Mouse (Mus musculus) cerebellum, adult 9-11 months (tissue): ENCODE results near the gene Ncbp3.
A peak's percentile ranks its signal among the peaks of the same experiment; 100 is the strongest.

Source experiments
- DNase-seq: peaks from one replicate; pipeline ENCODE4 v3.0.0; 2022

Gene Ncbp3

DNA sequence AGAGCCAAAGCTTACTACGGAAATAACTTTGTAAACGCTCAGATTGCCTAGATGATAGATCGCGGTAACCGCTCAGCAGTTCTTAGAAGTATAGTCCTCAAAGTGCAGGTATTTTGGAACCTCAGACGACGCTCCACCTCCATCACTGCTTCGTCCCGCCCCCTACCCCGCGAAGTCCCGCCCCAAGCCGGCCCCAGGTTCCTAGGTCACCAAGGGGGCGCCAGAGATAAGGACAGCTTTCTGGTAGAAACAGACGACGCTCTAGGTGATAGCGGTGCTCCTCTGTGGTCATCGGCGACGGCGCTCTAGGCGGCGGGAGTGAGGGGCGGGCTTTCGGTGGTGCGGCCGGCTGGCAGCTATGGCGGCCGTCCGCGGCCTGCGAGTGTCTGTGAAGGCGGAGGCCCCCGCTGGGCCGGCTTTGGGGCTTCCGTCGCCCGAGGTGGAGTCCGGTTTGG is at the start of gene Ncbp3:
Gene Ncbp3, plus strand, starts transcription at position 242 of the 455 bp plus-strand sequence.
- peak; percentile 95 for DNase-seq

DNA sequence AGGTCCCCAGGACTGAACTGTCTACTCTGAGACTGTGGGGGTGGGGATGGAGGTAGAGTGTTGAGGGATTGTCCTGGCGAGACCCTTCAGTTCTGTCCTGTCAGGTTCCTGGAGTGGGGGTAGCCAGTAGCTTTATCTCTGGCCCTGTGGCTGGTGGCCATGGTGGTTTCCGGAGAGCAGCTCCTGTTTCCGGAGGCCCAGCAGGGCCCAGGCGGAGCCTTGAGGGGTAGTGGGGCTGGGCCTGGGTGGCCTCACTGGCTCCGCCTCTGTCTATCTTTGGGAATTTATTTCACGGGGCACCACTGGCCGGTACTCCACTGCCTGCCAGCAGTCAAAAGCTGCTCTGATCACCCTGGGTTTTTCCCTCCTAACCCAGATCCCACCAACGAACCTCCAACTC is 48.8 kb upstream of the Ncbp3 start, which contains the start of gene P2rx1:
Gene P2rx1, plus strand, starts transcription at position 333 of the 400 bp plus-strand sequence.
- DNase-seq: no peak

DNA sequence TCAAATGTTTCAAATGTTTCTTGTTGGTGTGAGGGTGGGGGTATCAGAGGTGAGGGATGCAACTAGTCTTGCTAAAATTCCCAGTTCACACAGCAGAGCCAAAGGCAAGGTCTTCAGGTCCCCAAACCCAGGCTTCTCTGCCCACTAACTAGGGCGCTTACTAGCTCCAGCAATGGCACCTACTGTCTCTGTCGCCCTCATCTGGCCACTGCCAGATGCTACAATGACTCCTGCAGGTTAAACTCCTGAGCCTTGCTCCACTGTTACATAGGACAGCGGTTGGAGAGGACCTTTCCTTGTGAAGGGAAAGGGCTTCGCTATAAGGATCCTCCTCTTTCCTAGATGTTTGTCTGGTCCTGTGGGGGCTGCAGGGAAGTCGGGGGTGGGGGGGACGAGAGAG is 46.6 kb upstream of the Ncbp3 start:
- peak; percentile 30 for DNase-seq

DNA sequence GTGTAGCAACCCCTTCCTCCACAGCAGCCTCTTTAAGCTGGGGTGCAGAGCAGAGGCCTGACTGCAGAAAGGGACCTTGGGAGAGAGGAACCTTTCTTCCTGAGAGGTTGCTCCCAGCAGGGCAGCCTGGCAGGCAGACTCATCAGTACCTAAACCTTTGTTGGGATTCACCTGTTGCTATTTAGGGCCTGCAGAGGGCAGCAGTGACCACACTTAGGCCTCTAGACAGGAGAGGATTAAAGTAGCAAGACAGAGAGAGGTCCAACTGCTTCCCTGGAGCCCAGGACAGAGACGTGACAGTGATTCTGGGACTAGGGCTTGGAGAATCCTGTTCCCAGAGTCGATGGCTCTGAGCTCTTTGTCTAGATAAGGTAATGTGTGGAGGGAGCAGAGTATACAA is 41.2 kb upstream of the Ncbp3 start:
- DNase-seq: peak; percentile 81

DNA sequence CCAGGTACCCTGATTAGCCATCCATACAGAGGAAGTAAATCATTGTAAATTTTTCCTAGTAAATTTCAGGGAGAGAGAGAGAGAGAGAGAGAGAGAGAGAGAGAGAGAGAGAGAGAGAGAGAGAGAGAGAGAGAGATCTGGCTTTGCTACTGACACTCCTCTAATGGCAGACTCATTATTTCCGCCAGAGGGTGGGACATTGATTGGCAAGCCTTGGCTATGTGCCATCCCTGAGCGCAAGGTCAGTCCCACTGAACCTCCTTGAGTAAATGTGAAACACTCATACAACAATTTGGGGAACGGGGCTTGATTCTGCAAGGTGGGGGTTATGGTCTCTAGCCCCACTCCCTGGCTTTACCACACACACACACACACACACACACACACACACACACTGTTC is 40.5 kb upstream of the Ncbp3 start:
- DNase-seq: peak; percentile 34

DNA sequence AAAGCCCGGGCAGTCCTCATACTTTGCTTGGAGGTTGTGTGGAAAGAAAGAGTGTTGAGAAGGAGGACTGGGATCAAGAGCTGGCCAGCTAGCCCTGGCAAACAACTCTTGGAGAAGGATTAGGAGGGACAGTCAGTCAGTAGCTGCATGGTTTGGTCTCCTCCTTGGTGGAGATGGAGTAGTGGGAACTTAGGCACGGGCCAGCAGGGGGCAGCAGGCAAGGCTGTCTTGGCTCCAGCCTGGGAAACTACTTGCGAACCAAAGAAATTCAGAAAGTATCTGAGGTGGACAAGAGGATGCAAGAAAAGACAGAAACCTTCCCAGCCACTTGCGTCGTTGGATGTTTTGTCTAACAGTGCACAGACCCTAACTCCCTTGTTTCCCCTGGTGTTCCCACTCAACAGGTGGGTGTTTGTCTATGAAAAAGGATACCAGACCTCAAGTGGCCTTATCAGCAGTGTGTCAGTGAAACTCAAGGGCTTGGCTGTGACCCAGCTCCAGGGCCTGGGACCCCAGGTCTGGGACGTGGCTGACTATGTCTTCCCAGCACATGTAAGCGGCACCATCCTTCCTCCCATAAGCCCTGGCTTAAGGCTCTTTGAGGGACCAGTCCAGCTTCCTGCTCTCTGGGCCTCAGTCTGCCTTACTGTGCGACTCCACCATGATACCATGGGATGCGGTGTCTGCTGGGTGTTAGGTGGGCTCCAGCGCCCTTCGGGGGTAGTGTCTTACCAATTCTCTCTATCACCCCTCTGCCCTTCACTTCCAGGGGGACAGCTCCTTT is 39.7 kb upstream of the Ncbp3 start:
- DNase-seq: peak; percentile 54

DNA sequence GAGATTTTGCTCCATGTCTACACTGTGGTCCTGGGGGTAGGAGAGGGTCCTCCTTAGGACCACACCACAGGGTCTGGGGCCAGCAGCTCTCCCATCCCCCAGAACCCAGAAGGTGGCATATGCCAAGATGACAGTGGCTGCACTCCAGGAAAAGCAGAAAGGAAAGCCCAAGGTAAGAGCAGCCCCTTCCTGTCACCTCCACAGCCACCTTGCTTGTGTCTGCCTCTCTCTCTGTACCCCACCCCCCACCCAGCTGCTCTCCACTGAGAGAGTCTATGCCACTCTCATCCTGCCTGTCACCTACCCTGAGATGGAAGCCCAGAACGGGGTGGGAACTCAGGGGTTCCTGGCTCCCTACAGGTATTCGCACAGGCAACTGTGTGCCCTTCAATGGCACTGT is 38.8 kb upstream of the Ncbp3 start:
- DNase-seq: peak; percentile 53

DNA sequence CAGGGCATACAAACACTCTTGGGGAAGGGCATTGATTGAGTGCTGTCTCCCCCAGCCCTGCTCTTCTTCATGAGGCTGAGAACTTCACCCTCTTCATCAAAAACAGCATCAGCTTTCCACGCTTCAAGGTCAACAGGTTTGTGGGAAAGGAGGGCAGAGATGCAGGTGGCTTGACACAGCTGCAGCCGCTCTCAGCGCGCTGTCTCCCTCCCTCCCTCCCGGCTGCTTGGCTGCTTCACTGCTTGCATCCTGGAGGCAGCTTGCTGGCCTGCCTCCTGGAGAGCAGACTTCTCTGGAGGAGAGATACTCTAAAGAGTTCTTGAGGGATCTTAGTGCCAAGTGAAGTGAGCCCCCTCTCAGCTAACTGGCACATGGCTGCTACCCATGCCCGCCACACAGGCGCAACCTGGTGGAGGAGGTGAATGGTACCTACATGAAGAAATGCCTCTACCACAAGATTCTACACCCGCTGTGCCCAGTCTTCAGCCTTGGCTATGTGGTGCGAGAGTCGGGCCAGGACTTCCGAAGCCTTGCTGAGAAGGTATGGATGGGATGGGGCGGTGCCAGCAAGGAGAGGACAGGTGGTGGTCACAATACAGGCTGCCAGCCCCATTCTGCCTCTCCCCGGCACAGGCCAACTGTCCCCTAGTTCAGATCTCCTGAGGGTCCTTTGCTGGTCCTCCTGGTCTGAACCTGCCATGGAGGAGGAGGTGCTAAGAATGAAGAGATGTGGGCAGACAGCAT is 37.9 kb upstream of the Ncbp3 start:
- peak; percentile 90 for DNase-seq

DNA sequence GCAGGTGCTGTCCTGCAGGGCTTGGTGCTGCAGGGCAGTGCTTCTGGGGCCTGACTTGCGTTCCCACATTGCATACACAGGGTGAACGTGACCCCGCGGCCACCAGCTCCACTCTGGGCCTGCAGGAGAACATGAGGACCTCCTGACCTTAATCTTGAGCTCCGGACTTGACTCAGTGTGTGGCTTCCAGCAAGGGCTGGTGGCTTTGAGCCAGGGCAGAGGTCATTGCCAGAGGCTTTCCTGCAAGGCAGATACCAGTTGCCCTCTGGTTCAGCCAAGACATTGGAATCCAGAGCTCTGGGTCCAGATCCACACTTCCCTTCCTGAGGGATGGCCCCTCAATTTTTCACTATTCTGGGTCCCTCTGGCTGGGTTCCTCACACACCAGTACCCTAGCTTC is 33.6 kb upstream of the Ncbp3 start:
- peak; percentile 67 for DNase-seq

DNA sequence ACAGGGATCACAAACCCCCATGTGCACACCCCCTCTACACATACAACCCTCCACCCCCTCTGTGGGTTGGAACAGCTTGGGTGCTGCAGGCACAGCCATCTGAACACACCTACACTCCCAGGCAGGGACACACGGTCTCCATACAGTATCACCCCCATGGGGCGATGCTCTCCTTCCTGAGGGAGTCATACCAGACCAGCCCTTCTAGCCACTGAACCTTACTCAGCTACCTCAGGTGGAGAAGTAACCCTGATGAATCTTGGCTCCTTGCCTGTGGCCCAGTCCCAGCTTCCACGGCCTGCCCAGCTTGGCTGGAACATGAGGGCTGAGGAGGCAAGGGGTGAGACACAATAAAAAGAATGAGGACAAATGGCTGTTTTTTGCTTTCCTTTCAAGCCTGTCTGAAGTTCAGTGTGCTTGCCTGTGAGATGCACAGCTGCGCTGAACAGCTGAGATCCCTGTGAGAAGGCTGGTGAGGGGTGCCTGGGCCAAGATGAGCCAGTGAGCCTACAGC is 32.7 kb upstream of the Ncbp3 start:
- DNase-seq: peak; percentile 89

DNA sequence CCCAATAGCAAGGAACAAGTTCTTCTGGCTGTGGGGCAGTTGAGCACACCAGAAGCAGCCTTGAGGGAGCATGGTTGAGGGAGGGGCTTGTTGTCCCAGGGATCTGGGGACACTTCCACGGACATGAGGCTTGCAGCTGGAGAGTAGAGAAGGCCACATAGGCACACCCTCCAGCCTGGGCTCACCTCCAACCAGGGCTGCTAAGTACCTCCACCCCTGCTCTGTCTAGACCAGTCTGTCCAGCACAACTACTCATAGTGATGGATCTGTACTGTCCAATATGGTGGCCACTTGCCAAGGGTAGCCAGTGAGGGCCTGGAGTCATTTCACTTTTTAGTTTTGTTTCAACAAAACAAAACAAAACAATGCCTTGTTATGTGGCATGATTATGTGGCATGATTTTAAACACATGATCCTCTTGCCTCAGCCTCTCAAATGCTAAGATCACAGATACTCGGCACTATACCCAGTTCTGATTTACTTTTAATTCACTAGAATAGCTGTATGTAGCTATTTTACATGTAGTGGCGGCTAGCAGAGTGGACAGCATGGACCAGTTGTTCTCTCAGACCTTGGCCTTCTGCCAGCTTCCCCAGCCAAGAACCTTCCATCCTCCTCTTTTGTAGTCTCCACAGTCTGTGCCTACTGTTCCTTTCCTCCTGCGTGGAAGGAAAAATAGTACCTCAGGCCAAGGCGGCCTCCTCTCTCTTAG is 32.0 kb upstream of the Ncbp3 start:
- DNase-seq: peak; percentile 86

DNA sequence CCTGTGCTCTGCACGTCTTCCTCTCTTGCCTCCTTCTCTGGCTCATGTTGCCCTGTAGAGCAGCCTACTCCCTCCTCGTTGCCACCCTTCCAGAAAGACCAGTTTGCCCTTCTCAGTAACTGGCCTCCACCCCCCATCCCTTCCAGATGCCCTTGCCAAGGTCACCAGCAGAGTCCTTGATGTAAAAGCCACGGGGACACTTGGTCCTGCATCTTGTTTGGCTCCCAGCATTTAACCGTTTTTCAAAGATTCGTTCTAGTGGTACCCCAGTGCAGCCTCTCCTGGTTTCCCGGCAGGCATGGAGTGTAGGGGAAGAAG is 31.5 kb upstream of the Ncbp3 start:
- DNase-seq: no peak

DNA sequence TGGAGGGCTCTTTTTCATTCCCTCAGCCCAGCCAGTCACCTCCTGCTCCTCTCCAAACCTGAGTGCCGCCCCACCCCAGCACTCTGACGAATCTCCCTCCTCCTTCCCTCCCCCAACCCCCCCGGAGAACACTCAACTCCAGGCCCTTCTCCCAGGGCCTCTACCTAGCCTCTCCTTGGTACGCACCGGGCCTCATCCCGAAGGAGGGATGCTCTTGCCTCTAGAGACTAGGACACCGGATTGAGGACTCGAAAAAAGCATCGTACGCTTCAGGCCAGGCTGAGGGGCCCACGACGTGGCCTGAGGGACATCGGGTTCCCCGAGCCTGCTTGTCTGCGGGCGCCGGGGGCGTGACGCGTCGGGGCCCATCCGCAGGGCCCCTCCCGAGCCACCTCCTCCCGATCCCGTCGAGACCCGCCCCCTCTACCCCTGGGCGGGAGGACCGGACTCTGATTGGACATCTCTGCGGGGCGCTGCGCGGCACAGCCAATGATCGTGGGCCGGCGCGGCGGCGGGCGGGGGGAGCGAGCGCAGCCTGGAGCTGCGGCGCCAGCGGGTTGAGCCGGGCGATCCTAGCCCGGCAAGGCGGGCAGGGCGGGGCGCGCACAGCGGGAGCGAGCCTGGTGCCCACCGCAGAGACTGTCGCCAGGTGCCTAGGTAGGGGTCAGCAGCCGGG is 29.0 kb upstream of the Ncbp3 start, which contains the start of gene Camkk1:
Gene Camkk1, plus strand, starts transcription at position 538 of the 676 bp plus-strand sequence.
- peak; percentile 98 for DNase-seq

DNA sequence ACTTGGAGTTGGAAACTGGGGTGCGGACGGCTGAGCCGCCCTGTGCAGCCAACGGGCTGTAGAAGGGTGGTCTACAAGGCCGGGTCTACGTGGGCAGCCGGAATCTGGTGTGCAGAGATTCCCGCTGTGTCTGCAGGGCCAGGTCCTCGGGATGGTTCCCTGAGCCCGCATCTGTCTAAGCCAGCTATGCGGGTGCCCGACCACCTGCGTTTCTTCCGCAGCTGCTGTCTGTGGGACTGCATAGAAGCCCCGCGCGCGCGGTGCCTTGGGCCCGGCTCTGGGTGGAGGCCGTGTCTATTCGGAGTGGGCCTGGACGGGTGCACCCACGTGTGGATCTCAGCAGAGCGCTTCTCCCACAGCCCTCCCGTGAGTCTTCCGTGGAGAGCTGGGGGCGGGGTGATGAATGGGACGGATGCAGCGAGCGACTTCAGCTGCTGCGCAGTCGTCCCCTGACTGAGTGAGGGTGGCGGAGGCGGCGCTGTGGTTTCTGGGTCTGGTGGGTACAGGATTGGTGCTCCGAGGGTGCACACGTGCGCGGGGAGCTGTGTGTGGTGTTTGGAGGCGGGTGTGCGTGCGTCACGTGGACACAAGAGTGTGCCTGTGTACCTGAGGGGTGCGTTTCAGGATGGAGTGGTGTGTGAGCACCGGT is 28.3 kb upstream of the Ncbp3 start:
- DNase-seq: peak; percentile 84

DNA sequence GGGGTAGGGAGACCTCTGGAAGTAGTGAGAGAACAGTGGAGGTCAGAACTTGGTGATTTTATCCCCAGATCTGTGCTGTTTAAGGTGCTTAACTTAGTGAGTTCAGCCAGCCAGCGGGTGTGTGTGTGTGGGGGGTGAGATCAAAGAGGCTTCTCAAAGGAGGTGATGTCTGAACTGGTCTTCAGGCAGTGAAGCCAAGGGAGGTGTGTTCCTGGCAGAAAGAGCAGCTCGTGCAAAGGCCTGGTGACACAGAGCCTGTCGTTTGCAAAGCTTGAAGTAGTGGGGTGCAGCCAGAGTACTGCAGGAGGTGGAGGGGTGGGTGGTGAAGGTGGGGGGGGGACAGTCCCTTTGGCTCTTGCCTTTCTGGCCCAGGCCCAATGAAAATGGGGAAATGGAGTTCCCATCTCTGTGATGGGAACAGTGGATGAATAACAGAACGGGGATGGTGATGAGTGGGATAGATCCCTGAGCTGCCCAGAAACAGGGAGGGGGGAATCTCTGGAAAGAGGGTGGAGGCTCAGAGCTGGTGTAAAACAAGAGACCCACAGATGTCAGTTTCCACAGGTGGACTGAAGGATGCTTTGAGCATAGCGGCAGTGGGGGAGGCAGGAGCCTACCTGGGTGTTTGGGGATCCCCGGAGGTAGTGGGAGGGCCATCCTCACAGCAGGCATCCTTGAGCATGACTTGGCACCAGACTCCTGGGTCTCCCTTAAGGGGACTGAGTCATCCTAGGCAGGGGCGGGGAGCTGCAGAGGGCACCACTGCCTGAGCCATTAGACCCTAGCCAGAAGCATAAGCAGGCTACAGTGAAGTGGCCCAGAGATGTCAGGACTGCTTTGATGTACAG is 26.4 kb upstream of the Ncbp3 start:
- peak; percentile 68 for DNase-seq

DNA sequence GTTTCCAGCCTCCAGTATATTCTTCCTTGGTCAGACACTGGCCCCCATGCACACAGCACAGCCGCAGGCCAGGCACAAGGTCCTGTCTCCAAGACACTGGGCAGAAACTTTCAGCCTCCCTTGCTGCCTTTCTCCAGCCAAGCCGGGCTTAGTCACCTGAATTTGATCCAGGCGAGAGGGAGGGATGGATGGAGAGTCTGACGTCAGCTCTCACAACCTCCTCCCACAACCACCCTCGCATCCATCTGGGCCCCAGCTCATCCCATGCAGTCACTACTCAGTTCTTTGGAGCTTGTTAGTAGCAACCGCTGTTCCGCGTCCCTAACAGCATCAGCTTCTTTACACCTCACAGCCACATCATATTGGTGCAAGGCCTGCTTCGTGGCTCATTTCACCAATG is 24.5 kb upstream of the Ncbp3 start:
- DNase-seq: peak; percentile 84

DNA sequence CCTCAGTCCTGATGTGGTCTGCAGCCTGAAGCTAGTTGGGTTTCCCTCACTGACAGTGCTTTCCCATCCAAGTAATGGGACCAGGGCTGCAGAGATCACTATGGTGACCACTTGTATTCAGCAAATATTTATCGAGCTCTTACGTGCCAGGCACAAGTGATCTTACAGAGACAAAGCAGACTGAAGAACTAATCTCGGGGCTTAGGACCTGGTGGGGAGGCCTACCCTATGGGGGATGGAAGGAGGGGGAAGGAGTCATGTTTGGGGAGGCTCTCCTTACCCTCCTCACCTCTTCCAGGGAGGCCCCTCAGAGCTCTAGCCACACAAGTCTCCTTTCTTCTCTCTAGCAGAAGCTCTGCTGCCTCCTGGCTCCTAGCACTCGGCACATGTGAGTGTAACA is 23.8 kb upstream of the Ncbp3 start:
- DNase-seq: no peak

DNA sequence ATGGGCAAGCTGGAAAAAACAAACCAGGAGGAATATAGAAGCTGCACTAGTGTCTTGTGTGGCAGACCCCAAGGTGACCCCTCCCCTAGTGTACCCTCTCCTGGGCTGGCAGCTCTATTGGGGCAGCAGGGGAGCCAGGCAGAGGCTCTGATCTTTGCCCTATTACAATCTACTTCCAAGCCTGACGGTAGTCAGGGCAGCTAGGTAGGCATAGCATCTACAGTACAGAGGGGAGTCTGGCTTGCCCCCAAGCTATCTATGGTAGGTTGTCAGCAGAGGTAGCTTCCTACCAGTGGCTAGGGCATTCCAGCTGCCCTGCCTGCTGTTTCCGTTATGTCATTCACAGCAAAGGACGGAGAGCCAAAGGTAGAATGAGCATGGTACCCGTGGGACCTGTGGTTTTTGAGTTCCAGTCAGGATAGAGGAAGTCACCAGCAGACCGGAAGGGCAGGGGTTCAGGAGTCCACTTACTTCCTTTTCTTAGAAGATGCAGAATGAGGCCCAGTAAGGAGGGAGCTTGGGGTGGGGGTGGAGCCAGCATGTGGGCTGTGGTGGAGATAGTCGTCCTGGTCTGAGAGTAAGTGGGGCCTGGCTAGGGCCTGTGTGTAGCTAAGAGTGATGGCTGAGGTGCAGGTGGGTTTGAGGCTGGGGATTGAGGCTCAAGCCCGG is 23.2 kb upstream of the Ncbp3 start:
- DNase-seq: no peak

DNA sequence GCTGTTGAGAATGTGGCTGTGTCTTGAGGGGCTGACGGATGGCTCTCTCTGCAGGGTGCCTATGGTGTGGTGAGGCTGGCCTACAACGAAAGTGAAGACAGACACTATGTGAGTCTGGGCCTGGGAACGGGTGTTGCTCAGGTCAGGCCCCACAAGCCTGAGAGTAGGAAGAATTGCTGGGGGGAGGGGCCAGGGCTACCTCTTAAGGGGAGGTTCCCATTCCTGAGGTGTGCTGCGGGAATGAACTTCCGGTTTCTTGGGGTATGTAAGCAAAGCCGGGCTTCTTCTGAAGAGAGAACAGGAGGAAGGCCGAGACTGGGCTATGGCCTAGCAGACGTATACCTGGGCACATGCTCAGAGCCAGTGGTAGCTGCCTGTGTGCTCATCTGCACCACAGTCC is 20.6 kb upstream of the Ncbp3 start:
- no peak for DNase-seq

DNA sequence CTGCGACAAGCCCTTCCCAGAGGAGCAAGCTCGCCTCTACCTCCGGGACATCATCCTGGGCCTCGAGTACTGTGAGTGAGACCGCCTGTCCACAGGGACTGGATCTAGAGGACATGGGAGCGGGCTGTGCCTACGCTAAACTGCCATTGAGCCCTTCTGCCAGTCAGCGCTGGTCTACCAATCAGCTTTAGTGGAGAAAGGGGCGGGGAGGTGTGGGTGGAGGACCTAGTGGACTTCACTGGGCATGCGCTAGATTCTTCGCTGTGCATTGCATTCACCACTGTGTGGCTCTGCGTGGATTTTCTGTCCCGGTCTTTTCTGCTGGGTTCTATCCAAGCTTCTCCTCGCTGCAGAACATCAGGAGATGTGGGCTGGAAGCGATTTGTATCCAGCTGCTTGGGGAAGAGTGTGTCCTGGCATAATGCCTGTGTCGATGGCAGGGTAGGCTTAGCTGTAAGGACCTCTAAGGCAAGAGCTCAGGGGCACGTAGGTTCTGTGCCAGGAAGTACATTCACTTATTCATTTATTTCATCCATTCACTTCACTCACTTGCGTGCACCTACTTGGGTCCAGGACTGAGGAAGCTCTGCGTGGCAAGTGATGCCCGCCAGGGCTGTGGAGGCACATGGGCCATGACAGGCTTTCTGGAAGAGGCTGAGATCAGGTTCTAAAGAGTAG is 16.6 kb upstream of the Ncbp3 start:
- DNase-seq: peak; percentile 93
